Mouse (Mus musculus) cerebellum, postnatal 25 days (tissue): ENCODE data around the gene Psmb7.

Experiments
- DNase-seq, 2 experiments: peaks; one replicate each; pipeline ENCODE4 v3.0.0; 2021; ENCODE audit warnings: mixed read lengths in 2 of 2

The Psmb7 gene

DNA sequence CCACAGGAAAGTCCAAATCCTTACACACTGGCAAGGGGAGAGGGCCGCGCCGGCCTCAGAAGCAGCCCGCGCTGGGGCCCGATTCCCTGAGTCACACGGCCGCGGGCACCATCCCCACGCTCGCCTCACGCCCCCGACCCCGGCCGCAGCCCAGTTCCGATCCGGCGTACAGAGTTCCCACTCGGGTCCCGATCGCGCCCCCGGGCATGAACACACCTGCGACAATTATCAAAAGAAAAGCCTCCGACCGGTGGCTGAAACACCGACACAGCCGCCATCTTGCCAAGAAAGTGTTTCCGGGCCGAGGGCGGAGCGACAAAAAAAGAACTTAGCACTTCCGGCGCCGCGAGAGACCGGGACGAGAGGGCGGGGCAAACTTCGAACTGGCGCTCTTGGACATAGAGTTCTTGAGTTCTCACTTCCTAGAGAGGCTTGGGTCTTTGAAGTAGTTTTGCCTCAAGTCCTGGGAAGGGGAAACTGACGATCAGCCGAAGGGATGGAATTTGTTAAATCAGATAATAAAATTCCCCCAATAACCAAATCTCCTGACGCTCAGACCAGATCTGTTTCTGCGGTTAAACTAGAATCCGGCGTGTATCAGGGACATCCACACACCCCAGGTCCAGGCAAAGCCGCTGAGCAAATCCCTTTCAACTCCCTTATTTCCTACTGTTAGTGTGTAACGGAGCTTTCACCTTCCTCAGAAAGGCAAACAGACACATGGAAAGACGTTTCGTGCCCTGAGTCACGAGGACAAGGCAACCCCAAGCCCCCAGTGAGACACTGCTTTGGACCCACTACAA, at the start of gene Psmb7:
Gene Psmb7, minus strand, starts transcription at position 463 of the 803 bp plus-strand sequence.
- peak; percentile 84 to 93 for DNase-seq

DNA sequence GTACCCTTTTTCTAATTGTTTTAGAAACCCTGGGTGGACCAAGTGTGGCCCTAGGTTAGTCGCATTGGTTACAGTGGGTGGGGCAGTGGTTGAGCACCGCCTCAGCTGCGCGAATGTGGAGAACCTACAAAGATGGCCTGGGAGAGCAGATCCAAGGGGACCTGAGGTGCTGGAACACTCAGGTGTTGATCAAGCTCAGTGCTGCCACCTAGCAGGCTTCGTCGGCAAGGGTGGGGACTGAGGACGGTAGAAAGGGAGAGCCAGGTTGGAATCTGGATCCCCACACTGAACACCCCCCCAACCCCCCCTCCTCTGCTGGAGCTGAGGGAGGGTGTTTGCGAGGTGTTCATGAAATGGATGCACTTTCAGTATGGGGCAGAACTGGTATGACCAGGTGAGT, 47.7 kb upstream of the Psmb7 start:
- peak; percentile 66 to 78 for DNase-seq

DNA sequence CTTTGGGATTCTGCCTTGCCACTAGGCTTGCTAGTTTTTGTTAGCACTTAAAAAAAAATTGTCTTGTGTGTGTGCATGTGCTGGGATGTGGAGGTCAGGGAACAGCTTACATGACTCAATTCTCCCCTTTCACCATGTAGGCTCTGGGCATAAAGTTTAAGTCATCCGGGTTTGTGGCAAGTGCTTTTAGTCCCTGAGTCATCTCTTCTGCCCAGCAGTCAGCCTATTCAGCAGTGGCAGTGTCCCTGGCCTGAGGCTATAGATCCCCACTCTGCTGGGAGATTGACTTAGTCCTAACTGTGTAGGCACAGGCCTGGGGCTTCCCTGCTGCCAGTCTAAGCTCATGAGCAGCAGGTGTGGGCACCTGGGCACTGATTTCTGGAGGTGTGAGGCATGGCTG, 46.0 kb upstream of the Psmb7 start:
- DNase-seq = no peak

DNA sequence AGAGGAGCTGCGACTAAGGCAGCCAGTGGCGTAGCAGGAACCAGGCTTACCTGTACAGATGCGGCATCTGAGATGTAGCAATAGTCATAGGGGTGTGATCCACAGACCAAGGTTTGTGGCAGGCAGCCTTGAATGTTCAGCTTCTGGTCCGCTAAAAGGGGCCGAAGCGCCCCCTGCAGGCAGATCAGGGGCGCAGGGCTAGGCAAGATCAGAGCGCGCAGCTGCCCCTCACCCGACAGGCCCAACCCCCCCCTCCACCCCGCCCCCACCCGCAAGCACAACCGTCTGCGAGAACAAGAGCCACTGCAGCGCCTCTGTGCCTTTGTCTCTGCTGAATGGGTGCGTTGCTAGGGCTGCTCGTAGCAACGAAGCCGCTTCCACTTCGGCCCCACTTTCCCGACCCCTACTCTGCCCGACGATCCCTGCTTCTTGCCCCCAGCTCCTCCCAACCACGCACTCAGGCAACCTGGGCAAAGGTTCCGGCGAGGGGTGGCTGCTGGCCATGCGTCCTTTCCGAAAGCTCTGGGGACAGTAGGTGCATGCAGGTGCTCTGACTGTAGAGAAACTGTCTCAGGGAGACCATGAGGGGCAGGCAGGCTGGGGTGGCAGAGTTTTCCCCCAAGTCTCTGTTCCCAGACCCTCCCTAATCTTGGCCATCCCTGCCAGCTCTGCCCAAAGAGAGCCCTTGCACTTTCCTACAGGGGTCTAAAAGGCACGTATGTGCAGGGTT, 45.1 kb upstream of the Psmb7 start:
- peak; percentile 53 to 67 for DNase-seq

DNA sequence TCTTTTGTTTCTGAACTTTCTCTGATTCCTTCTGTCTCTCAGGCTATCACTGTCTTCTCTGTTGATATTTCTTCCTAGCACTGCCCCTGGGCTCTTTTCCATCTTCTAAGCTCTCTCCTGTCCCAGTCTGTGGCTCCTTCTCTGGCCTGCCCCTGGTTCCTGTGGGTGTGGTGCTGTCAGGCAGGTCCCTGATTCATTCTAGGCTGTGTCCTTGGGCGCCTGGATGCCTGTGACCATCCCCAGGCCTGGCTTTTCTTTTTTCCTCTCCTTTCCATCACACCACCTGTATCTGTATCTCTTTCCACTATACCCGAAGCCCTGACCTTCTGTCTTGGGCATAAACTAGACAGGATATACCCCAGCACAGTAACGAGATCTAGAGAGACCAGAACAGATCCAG, 41.9 kb upstream of the Psmb7 start:
- DNase-seq = no peak

DNA sequence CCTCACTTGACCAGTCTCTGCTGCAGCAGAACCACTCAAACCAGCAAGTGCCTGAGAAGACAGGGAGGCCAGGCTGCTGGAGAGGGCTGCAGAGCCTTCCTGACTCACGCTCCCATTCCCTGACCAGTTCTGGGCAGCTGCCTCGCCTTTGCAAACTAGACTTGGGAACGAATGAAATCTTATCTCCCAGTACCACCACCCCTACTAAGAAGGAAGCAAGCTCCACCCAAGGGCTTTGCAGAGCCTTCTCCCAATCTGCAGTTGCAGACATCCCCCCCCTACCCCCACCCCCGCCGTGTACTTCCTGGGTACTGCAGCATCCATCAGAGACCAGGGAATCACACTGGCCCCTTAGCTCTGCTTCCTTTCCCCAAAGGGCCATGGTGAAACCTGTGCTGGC, 39.2 kb upstream of the Psmb7 start:
- no peak for DNase-seq

DNA sequence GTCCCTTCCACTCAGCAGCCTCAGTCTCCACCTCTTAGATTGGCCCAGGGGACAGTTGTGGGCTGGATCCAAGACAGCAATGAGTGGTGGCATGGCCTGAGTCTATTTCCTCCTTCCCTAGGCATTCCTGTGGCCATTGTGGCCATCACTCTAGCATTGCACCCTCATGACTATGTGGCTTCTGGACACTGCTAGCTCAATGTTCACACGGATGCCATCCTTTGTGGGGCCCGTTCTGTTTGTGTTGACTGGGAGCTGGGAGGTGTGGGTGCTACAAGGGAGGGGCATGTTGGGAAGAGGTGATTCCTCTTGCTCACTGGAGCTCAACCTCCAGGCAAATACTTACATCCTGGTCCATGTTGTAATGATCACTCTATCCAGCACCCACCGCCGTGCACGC, 38.3 kb upstream of the Psmb7 start:
- no peak for DNase-seq

DNA sequence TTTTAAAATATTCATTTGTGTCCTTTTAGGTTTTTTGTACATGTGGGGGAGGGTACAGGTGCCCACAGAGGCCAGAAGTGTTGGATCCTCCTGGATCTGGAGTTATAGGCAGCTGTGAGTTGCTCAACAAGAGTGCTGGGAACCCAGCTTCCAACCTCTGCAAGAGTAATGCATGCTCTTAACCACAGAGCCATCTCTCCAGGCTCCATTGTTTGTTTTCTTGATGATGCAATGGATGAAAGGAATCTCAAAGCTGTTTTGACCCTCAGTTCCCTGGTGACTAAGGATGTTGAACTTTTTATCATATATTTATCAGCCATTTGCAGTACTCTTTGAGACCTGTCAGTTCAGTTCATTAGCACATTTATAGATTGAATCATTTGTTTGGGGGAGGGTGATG, 35.1 kb upstream of the Psmb7 start:
- no peak for DNase-seq

DNA sequence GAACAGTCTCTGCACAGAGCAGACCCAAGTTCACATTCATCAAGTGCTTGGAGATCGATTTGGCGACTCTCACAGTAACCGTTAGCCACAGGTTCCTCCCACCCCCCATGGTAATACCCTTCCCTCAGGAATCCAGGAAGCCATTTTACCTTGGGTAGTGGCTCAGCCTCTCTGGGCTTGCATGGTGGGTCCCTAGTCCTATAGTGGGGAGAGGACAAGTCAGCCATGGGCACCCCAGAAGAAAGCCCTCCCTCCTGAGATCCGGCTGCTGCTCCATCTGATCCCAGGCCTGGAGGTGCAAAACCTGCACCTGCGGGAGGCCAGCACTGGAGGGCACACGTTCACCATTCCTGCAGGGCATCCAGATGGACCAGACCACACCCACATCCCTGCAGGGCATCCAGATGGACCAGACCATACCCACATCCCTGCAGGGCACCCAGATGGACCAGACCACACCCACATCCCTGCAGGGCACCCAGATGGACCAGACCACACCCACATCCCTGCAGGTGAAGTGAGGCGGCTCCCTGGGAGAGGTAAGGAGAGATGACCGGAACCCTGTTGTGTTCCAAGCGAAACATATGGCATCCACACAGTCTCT, 31.6 kb upstream of the Psmb7 start:
- peak; percentile 47 to 57 for DNase-seq

DNA sequence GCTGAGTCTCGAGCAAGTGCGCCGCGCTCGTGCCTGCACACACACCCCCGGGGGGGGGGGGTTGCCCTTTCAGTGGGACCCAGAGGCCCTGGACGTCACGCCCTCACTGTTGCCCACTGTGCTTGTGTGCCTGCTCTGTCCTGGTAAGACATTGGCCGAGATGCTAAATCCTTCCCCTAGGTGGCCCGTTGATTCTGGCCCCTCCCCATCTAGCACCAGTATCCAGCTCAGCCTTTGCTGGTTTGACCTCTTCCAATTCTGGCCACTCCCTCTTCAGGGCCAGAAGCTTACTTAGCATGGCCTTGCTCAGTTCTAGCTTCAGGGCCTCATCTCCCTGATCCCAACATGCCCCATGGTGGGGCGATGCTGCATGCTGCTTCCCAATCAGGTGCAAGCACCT, 28.6 kb upstream of the Psmb7 start:
- DNase-seq = no peak

DNA sequence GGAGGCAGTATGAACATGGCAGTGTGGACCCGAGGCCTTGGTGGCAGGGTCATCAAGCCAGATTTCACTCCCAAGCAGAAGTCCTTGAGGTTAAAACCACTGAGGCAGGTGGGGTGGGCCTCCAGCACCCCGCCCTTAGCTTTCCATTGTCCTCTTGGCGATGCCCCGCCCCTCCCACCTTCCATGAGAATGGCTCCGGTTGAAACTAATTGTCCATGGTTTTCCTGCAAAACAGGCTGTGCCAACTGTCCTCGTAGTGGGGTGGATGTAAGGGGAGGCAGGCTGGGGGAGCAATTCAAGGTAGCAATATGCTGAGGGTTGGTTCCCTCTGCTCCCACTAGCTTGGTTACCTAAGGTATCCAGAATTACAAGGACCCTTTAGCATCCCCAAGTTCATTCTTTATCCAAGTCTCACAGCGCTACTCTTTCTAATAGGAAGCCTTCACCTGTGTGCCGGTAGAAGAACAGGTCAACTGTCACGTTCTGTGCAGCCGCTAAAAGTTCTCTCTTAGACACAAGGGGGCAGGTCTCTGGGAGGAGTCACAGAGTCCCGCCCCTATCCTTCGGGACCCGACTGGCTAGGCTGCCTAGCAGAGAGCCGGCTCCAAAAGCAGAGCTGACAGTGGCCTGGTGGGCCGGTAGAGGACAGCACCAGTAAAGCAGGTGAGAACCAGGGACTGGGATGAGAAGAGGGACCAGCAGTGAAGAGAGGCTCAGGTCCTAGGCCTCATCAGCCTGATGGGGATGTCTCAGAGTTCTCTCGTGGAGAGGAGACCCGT, 25.1 kb upstream of the Psmb7 start:
- no peak for DNase-seq

DNA sequence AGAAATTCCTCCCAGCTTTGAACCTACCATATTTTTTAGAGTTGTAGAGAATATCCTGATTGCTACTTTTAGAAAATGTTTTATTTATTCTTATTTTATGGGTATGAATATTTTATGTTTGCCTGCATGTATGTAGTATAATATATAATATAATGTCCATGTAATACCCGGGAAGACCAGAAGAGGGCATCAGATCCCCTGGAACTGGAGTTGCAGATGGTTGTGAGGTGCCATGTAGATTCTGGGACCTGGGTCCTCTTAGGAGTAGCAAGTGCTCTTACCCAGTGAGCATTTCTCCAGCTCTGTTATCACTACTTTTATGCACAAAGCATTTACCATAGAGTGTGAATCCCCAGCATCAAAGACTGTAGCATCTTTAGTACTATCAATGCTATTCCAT, 17.5 kb upstream of the Psmb7 start:
- no peak for DNase-seq

DNA sequence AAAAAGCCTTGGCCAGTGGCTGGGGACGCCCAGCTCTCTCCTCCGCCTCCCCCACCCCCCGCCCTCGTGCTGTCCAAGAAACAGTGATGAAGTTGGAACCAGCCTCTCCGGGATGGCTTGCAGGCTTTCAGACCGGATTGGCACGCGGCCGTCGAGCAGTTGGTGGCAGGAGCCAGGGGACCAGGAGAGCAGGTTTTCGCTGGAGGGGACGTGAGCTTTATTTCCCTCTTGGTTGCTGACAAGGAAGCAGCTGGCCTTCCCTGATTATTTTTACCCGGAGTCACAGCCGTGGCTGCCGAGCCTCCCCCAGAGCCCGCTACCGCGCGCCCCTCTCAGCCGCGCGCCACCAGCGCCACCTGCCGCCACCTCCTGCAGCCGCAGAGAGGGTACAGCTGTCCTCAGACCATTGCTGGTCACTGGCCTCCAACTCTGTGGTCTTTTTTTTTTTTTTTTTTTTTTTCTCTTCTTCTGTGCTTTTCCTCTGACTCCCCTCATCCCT, 14.5 kb upstream of the Psmb7 start:
- peak; percentile 86 to 90 for DNase-seq

DNA sequence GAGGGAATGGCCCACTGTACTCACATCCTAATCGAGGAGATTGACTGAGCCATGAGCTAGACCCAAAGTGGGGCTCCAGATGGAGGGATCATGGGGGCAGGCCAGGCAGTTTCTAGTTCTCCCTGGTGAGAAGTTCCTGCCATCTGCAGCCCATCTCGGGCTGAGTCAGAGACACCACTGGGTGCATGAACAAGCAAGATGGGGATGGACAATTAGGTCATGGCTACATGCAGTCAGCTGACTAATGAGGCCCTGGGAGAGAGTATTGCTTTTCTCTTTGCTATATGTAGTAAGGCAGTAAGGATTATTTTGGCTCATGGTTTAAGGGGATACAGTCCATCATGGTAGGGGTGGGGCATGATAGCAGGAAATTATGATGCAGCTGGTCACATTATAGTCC, 9.8 kb upstream of the Psmb7 start:
- no peak for DNase-seq

DNA sequence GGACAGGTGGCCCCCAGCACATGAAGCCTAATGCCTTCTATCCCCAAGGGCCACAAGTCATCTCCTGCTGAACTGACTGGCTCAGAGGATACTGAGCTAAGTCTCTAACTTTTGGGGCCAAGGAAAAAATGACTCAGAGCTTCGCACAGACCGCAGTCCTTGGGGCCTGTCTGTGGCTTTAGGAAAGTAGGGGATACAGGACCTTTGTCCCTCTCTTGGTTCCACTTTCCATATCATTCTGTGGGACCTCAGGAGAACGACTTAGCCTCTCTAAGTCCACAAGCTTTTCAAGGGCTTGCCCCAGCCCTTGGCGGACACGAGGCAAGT, 9.4 kb upstream of the Psmb7 start:
- DNase-seq = no peak

DNA sequence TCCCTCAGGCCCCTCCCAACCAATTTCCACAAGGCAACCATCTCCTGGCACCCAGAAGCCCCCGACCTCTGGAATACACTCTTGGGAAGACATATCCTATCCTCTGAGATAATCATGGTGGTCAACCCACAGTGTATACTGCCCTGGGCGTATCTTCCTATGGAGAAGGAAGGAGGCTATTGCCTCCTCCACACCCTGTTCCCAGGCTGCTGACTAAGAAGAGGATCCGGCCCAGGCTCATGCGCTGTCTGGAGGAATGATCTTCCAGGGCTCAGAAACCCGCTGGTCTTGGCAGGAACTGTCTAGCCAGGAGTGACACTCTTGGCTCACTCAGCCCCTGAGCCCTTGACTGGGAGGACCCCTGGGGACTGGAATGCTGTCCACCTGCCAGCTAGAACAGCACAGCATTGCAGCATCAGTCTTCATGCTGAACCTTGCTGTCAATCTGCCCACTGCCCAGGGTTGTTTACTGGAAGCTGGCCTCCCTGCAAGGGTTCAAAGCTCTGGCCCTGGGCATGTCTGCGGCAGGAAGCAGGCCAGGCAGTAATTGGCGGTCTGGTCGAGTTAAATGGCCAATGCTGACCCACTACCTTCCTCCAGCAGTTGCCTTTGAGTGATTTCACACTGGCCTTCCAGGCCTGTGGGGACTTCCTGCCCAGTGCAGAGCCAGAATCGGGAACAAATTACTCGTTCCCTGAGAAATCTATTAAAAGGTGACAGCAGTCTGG, 8.8 kb upstream of the Psmb7 start:
- peak; percentile 54 to 66 for DNase-seq

DNA sequence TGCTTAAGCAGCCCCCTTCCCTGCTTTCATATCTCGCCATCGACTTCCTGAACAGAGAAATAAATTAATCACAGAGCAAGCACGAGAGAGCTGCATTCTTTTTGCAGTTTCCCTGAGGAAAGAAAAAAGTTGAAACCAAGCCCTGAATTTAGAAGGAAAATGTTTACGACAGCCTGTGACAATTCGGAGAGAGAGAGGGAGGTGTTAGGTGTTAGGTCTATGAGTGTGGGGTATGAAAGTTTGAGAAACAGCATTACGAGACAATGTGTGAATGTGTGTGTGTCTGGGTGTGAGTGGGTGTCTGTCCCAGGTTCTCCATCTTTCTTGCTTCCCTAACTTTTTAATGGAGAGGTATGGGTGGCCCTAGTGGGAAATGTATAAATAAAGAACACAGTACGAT, 8.2 kb upstream of the Psmb7 start:
- DNase-seq = no peak

DNA sequence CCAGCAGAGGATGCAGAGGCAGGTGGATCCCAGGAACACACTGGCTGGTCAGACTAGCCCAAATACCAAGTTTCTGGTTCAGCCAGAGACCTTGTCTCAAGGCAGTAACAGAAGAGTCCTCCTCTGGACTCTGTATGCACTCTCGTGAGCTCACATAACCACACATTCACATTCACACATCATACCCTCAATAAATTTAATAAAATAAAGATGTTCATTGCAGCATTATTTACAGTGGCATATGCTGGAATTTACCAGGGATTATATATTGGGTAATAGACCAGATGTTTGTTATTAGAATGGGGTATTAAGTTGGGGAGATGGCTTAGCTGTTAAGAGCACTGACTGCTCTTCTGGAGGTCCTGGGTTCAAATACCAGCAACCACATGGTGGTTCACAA, 6.5 kb upstream of the Psmb7 start:
- DNase-seq = no peak

DNA sequence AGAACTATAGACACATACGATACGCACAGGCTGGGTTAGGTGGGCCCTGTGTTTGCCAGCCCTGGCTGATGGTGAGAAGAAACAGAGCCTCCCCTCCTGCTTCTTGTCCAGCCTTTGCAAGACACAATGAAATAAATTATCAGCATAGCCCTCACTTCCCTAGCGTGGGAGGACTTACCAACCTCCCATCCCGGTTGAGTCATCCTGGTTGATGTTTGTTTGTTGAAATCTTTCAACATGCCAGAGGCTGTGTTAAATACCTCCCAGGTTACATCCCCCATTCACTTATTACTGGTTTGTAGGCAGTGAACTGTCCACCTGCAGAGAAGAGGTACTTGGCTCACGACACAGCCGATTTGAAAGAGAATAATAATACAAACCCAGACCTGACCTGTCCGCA, 3.8 kb upstream of the Psmb7 start:
- DNase-seq = no peak

DNA sequence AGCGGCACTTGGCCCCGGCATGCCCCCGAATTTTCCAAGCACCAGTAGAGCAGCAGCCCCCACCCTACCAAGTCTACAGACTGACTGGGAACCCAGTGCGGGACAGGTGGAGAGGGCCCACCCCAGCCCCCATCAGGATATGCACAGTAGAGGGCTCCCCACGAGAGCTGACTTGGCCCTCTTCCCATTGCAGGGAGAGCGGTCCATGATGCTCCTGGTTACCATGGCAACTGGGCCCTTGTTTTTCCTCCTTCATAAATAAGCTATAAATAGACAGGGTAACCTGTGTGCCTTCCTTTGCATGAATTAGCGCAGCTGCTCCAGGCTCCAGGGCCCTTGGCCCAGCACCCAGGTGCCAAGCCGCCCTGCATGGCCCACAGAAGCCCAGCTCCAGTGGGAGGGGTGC, 3.3 kb upstream of the Psmb7 start:
- DNase-seq = peak; percentile 40 to 55

DNA sequence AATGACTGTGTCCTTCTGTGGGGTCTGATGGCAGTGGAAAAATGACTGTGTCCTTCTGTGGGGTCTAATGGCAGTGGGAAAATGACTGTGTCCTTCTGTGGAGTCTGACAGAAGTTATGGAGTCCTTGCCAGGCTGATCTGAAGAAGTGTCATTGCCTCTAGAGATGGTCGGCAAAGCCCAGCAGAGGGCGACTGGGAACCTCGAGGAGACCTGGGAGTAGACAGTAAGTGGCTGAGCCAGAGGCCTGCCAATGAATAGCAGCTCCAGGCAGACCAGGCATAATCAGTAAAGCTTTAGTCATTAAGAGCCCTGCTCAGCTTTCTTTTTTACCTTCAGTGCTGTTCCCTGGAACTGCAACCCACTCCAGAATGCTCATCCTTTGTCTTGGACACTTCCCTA, 2.0 kb upstream of the Psmb7 start:
- DNase-seq = peak; percentile 66 to 83

DNA sequence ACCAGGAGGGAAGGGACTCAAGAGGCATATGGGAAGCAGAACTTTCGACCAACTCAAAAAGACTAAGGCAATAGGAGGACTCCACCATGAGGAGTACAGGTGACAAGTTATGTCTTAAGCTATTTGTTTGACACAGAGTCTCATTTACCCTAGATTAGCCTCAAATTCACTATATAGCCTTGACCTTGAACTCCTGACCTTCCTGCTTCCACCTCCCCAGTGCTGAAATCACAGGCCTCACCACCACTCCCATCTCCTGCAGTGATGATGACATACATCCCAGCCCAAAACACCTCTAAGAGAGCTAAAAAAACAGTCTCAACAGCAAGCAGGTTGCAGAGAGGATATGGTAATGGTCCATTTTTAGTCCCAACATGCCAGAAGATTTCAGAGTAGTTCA, 2.1 kb downstream of the Psmb7 start:
- no peak for DNase-seq
